Mouse (Mus musculus) liver, adult 2 months (tissue): ENCODE measurements around the gene Pdzd2. TPM values are rescaled to one million over a fixed set of nuclear protein-coding genes. Genes with fewer than 3 reads are reported as not detected.

Experiments used
- DNase-seq: peaks from one replicate; pipeline ENCODE4 v3.0.0-alpha.2; 2011; ENCODE audit warnings: low read depth, low spot score; ENCODE audit errors: extremely low read depth
- H3K27ac ChIP-seq: fragments of 200-500 bp; replicated peaks from 2 replicates; pipeline ENCODE4 v1.5.1; 2012; ENCODE audit warnings: low read depth, mild to moderate bottlenecking, control low read depth, inconsistent platforms, low read length; ENCODE audit not compliant: insufficient read depth
- H3K27me3 ChIP-seq: fragments of 200-500 bp; 2 replicates; pipeline ENCODE4 v1.6.1; 2012; ENCODE audit warnings: mild to moderate bottlenecking, moderate library complexity, low read length, inconsistent platforms; ENCODE audit not compliant: control insufficient read depth, insufficient read depth
- H3K36me3 ChIP-seq: fragments of 200-500 bp; 2 replicates; pipeline ENCODE4 v1.6.1; 2012; ENCODE audit warnings: low read length, inconsistent platforms; ENCODE audit not compliant: control insufficient read depth, insufficient read depth
- H3K4me1 ChIP-seq: fragments of 200-500 bp; 2 replicates; pipeline ENCODE4 v1.6.1; 2011; ENCODE audit warnings: low read length; ENCODE audit not compliant: control insufficient read depth, insufficient read depth
- H3K4me3 ChIP-seq: fragments of 200-500 bp; 2 replicates; pipeline ENCODE4 v1.5.1; 2011; ENCODE audit warnings: low read depth, mild to moderate bottlenecking, control low read depth, low read length, moderate library complexity; ENCODE audit not compliant: insufficient read depth
- H3K79me2 ChIP-seq: fragments of 200-500 bp; 2 replicates; pipeline ENCODE4 v1.6.1; 2012; ENCODE audit warnings: inconsistent platforms, mild to moderate bottlenecking, low read length, moderate library complexity; ENCODE audit not compliant: control insufficient read depth, insufficient read depth
- H3K9ac ChIP-seq: fragments of 200-500 bp; 2 replicates; pipeline ENCODE4 v1.6.1; 2012; ENCODE audit warnings: low read depth, mild to moderate bottlenecking, control low read depth, inconsistent platforms, low read length
- CTCF ChIP-seq: fragments of 200-500 bp; IDR thresholded peaks from 2 replicates; pipeline ENCODE4 v1.5.1; 2011; ENCODE audit warnings: low read depth, low read length, control low read depth
- POLR2A ChIP-seq: fragments of 200-500 bp; IDR thresholded peaks from 2 replicates; pipeline ENCODE4 v1.6.1; 2011; ENCODE audit warnings: low read length, control low read depth; ENCODE audit not compliant: insufficient read depth; ENCODE audit errors: extremely low read depth
- WGBS: fragments of 180-500 bp; shearing (Covaris S2); methylation state at CpG from one replicate; pipeline ENCODE4 v1.1.7; 2018; 5-methylcytosine and 5-hydroxymethylcytosine counted together
- polyA plus RNA-seq: library from polyadenylated mRNA; depleted of rRNA; stranded (reverse); fragments of >200 nt; gene quantifications from 2 replicates; pipeline ENCODE4 v1.2.3, GENCODE M21; 2012
- total RNA-seq: library from RNA; depleted of rRNA; stranded (reverse); fragments of >200 nt; gene quantifications from 2 replicates; pipeline ENCODE4 v1.2.3, GENCODE M21; 2014

Pdzd2 gene
- total and polyA plus RNA-seq, 2 experiments, result 0.11 to 0.74 TPM

GRCm38 (mm10) chr15:12640755-12641154 is 99.0 kb downstream of the Pdzd2 start:
- no peak overlapping the region for H3K27ac ChIP-seq
- DNase-seq, result no peak
- H3K27me3 ChIP-seq, result no peaks in the 10 kb centered on the region
- H3K36me3 ChIP-seq, result no peaks in the 10 kb centered on the region
- H3K4me3 ChIP-seq, result no peak overlapping the region
- no peak overlapping the region for H3K9ac ChIP-seq
- no peaks in the 10 kb centered on the region for H3K79me2 ChIP-seq
- WGBS, result 88% methylated on average over 7 of the region's 7 CpGs
- H3K4me1 ChIP-seq, result no peaks in the 10 kb centered on the region
- no peak for TF ChIP-seq CTCF

GRCm38 (mm10) chr15:12639776-12640175 is 99.9 kb downstream of the Pdzd2 start:
- 65% methylated on average over 3 of the region's 3 CpGs for WGBS
- no peak for DNase-seq
- no peaks in the 10 kb centered on the region for H3K27me3 ChIP-seq
- no peak overlapping the region for H3K4me3 ChIP-seq
- no peaks in the 10 kb centered on the region for H3K36me3 ChIP-seq
- no peaks in the 10 kb centered on the region for H3K79me2 ChIP-seq
- TF ChIP-seq POLR2A (no peak), CTCF (no peak)
- no peak overlapping the region for H3K27ac ChIP-seq
- no peak overlapping the region for H3K9ac ChIP-seq
- no peaks in the 10 kb centered on the region for H3K4me1 ChIP-seq

- Histone ChIP-seq H3K4me3 (no peak overlapping the region), H3K9ac (no peak overlapping the region), H3K79me2 (no peaks in the 10 kb centered on the region), H3K4me1 (no peaks in the 10 kb centered on the region), H3K27ac (no peak overlapping the region), H3K36me3 (no peaks in the 10 kb centered on the region), H3K27me3 (no peaks in the 10 kb centered on the region)
- no peak for TF ChIP-seq CTCF
- TF ChIP-seq POLR2A, result no peak
- 74% methylated on average over 8 of the region's 8 CpGs for WGBS
- no peak for DNase-seq
Measured at GRCm38 (mm10) chr15:12639181-12639580, 100.5 kb downstream of the Pdzd2 start.

GRCm38 (mm10) chr15:12638370-12639030 is 101.2 kb downstream of the Pdzd2 start:
- Histone ChIP-seq H3K36me3 (no peaks in the 10 kb centered on the region), H3K27ac (no peak overlapping the region), H3K9ac (no peak overlapping the region), H3K27me3 (no peaks in the 10 kb centered on the region), H3K4me1 (no peaks in the 10 kb centered on the region), H3K4me3 (no peak overlapping the region), H3K79me2 (no peaks in the 10 kb centered on the region)
- no peak for DNase-seq
- TF ChIP-seq POLR2A (no peak), CTCF (no peak)
- 90% methylated on average over 14 of the region's 14 CpGs for WGBS

- 93% methylated on average over 8 of the region's 8 CpGs for WGBS
Measured at GRCm38 (mm10) chr15:12637511-12637910, 102.2 kb downstream of the Pdzd2 start.

GRCm38 (mm10) chr15:12636386-12636785 is 103.3 kb downstream of the Pdzd2 start:
- no peak for DNase-seq
- TF ChIP-seq POLR2A, result no peak
- TF ChIP-seq CTCF, result no peak
- Histone ChIP-seq H3K79me2 (no peaks in the 10 kb centered on the region), H3K4me3 (no peak overlapping the region), H3K4me1 (no peaks in the 10 kb centered on the region), H3K27ac (no peak overlapping the region), H3K9ac (no peak overlapping the region), H3K36me3 (no peaks in the 10 kb centered on the region), H3K27me3 (no peaks in the 10 kb centered on the region)
- 82% methylated on average over 5 of the region's 5 CpGs for WGBS

More at GRCm38 (mm10) chr15:12637511-12637910, 102.2 kb downstream of the Pdzd2 start:
- H3K36me3 ChIP-seq, result no peaks in the 10 kb centered on the region
- no peaks in the 10 kb centered on the region for H3K27me3 ChIP-seq
- no peaks in the 10 kb centered on the region for H3K4me1 ChIP-seq
- TF ChIP-seq CTCF (no peak), POLR2A (no peak)
- H3K79me2 ChIP-seq, result no peaks in the 10 kb centered on the region
- H3K27ac ChIP-seq, result no peak overlapping the region
- no peak overlapping the region for H3K9ac ChIP-seq
- no peak for DNase-seq
- H3K4me3 ChIP-seq, result no peak overlapping the region
